Mouse (Mus musculus) large intestine, adult 2 months (tissue): ENCODE data around the gene Smo. TPM values are rescaled to one million over a fixed set of nuclear protein-coding genes. Genes with fewer than 3 reads are reported as not detected.
"Not testable (repeated sequence)": the region's sequence is repeated elsewhere in the genome, so short reads cannot be mapped to it uniquely, and the experiment has no call there.

Source experiments
- DNase-seq: peaks from one replicate; pipeline ENCODE4 v3.0.0-alpha.2; 2012; ENCODE audit warnings: low read depth, low spot score
- WGBS: fragments of 180-500 bp; shearing (Covaris S2); methylation state at CpG from one replicate; pipeline ENCODE4 v1.1.7; 2018; 5-methylcytosine and 5-hydroxymethylcytosine counted together
- polyA plus RNA-seq: library from polyadenylated mRNA; depleted of rRNA; stranded (reverse); fragments of >200 nt; gene quantifications from 2 replicates; pipeline ENCODE4 v1.2.3, GENCODE M21; 2012

The Smo gene
- polyA plus RNA-seq, 1 experiment = 10.8 TPM

GRCm38 (mm10) chr6:29721890-29722289, 13.4 kb upstream of the Smo start:
- 65% methylated on average over 2 of the region's 2 CpGs for WGBS
- no peak for DNase-seq

DNA sequence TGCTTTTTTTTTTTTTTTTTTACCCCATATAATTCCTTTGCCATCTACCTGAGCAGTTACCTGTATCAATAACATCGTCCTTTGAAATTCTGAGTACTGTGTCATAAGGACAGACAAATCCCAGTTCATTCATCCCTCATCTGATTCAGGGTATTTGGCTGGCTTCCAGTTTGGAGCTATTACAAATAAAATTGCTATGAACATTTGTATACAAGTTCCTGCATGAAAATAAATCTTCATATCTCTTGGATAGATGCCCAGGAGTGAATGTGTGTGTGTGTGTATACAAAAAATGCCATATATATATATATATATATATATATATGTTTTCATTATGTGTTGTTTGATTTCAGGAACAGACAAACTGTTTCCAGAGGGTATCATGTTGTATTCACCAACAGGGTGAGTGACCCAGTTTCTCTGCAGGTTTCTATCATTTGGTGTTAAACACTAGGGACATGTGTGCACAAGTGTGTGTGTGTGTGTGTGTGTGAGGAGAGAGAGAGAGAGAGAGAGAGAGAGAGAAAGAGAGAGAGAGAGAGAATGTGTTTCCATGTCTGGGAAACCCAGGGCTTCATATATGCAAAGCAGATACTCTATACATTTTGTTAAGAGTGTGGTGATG, 8.6 kb upstream of the Smo start:
- DNase-seq = no peak
- WGBS = 16% methylated on average over 1 of the region's 1 CpGs

DNA sequence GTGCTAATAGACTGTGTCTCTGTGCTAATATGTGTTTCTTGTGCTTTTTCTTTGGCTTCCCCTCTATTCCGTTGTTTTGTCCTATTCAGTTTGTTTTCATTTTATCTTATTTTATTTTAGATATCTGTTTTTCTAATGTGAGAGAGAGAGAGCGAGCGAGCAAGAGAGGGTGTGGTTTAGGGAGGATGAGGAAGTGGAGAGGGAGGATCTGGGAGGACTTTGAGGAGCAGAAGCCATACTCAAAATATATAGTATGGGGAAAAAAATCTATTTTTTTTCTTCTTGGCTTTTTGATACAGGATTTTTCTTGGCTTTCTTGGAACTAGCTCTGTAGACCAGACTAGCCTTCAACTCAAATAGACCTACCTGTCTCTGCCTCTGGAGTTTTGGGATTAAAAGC, 7.3 kb upstream of the Smo start:
- 68% methylated on average over 3 of the region's 3 CpGs for WGBS
- DNase-seq = no peak

DNA sequence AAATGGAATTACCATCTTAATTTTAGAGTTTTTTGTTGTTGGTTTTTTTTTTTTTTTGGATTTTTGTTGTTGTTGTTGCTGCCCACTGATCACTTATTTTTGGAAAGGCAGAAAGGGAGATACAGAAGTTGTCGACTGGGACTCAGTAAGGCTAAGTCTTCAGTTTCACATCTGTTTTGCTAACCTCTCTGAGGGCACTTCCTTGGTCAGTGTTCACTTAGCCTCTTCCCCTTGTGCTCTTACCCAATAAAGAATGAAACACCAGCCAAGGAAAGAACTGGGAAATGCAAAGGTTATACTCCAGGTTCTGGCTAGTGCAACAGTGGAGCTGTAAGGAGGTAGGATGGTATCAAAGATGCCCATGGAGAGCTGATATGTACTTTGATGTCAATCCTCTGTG, 5.8 kb upstream of the Smo start:
- DNase-seq = no peak
- 75% methylated on average over 1 of the region's 1 CpGs for WGBS

GRCm38 (mm10) chr6:29735689-29736451, 567 bp downstream of the Smo start:
- DNase-seq = no peak
- under 1% methylated on average over 75 of the region's 75 CpGs for WGBS

DNA sequence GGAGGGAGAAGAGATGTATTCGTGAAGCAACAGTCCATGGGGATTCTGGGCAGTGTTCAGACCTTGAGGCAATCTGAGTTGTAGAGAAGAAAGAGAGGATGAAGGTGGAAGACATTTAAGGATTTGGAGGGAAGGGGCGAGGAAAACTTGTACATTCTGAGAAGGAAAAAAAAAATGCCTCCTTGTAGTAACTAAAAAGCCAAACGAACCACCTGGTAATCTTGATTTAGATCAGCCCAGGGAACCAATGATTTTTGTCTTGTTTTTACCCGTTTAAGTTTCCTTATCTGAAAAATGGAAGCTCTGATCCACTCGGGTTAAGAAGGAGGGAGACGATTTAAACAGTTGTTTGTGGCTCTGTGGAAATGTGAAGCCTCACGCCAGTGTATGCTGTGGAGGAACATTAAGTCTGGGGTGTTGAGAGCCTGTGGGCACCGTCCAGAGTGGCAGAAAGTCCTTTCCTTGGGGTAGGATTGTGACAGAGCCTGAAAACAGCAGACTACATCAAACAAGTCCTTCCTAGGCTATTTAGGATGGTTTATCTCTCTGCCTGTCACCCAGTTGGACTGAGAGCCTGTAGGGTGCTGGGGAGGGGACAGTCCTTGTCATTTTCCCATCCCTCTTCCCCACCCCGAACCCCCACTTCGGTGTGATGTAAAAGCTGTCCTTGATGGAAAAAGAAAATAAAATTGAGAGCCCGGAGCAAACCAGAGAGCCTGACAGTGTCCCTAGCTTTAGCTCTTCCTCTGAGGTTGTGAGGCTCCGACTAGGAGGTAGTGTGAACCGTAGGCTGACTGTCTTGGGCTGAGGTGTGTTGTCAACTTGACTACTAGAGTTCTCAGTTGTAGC, 1.5 kb downstream of the Smo start:
- 4% methylated on average over 13 of the region's 13 CpGs for WGBS
- DNase-seq = no peak

DNA sequence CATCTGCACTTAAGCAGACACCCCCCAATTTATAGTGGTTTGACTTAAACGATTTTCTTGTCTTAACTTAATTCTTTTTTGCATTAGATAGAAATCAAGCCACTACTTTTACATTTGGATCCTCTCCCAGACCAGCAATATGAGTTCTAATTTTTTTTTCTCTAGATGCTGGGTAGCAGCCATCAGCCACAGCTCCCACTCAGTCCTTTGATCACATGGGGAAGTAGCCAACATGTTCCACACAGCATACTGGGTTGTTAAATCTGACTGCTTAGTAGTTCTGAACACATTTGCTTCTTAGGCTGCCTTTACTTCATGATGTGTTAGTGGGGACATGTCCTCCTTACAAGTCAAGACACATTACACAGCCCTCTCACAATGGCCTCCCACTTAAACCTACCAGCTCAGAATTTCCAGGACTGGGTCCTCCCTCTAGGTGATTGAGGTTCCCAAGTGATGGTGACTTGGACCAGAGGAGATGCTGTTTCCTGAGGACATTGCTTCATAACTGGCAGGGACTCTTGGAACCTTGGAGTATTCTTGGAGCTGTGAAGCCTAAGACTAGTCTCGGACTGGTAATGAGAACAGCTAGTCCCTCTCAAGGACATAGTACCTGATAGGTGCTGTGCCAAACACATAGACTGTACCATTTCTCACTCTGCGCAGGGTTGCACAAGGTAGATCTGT, 16.3 kb downstream of the Smo start:
- DNase-seq = no peak

DNA sequence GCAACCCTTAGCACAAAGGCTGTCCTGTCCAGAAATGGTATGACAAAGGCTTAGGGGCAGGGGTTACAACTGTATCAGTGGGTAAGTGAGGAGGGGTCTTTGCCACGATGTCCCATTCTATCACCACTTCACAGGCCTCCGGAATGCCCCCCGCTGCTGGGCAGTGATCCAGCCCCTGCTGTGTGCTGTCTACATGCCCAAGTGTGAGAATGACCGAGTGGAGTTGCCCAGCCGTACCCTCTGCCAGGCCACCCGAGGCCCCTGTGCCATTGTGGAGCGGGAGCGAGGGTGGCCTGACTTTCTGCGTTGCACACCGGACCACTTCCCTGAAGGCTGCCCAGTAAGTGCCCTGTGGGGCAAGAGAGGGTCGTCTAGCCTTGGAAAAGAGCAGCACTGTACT, 18.0 kb downstream of the Smo start:
- 91% methylated on average over 11 of the region's 11 CpGs for WGBS
- DNase-seq = no peak

More for the DNA sequence above, 16.3 kb downstream of the Smo start:
- WGBS = 82% methylated on average over 3 of the region's 3 CpGs

- 83% methylated on average over 5 of the region's 5 CpGs for WGBS
These were observed 20.7 kb downstream of the Smo start for GRCm38 (mm10) chr6:29756001-29756400.

DNA sequence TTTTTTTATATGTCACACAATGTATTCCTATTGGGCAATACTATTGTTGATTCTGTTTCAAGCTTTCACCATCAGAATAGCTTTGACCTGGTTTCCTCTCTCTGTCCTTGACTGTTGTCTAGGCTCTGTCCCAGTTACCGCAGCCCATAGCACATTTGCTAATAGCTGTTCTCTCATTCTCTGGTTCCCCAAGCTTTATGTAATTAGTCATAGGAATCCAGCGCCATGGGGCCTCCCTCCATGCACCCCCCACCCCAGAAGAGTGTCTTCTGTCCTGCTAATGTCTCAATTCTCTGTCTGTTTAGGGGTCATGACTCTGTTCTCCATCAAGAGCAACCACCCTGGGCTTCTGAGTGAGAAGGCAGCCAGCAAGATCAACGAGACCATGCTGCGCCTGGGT, 21.2 kb downstream of the Smo start:
- WGBS = 90% methylated on average over 4 of the region's 4 CpGs
- DNase-seq = no peak

More at GRCm38 (mm10) chr6:29756001-29756400, 20.7 kb downstream of the Smo start:
- no peak for DNase-seq

DNA sequence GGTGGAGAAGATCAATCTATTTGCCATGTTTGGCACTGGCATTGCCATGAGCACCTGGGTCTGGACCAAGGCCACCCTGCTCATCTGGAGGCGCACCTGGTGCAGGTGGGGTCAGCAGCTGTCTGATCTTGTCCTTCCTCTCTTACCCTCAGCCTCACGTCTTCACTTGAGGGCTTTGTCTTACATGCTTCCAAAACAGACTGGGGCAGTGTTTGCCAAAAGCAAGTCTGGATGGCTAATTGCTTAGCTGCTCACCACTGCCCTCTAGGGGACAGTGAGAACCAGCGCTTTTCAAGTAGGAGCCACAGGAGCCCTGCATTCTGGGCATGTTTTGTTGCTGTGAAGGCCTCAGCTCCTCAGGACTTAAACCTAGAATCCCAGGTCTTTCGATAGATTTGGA, 23.1 kb downstream of the Smo start:
- DNase-seq = peak; percentile 60
- 35% methylated on average over 4 of the region's 4 CpGs for WGBS

- DNase-seq = no peak
- 84% methylated on average over 13 of the region's 13 CpGs for WGBS
These were observed 23.8 kb downstream of the Smo start for GRCm38 (mm10) chr6:29759012-29759679.

- 90% methylated on average over 2 of the region's 2 CpGs for WGBS
- DNase-seq = not testable (repeated sequence)
These were observed 25.1 kb downstream of the Smo start for GRCm38 (mm10) chr6:29760397-29760796.

GRCm38 (mm10) chr6:29761282-29761681, 26.0 kb downstream of the Smo start:
- 93% methylated on average over 4 of the region's 4 CpGs for WGBS
- no peak for DNase-seq

- 59% methylated on average over 4 of the region's 4 CpGs for WGBS
- no peak for DNase-seq
These were observed 27.2 kb downstream of the Smo start for GRCm38 (mm10) chr6:29762524-29762923.

DNA sequence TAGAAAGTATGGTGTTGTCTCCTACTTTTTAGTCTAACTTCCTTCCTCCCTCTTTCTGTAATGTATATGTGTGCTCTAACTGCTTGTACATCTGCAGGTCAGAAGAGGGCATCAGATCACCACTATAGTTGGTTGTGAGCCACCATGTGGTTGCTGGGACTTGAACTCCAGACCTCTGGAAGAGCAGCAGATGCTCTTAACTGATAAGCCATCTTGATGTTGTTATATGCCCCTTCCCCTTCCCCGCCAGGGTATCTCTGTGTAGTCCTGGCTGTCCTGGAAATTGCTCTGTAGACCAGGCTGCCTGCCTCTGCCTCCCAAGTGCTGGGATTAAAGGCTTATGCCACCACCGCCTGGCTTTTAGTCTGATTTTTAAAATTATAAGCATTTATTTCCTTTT, 31.6 kb downstream of the Smo start:
- DNase-seq = no peak
- 84% methylated on average over 2 of the region's 2 CpGs for WGBS

DNA sequence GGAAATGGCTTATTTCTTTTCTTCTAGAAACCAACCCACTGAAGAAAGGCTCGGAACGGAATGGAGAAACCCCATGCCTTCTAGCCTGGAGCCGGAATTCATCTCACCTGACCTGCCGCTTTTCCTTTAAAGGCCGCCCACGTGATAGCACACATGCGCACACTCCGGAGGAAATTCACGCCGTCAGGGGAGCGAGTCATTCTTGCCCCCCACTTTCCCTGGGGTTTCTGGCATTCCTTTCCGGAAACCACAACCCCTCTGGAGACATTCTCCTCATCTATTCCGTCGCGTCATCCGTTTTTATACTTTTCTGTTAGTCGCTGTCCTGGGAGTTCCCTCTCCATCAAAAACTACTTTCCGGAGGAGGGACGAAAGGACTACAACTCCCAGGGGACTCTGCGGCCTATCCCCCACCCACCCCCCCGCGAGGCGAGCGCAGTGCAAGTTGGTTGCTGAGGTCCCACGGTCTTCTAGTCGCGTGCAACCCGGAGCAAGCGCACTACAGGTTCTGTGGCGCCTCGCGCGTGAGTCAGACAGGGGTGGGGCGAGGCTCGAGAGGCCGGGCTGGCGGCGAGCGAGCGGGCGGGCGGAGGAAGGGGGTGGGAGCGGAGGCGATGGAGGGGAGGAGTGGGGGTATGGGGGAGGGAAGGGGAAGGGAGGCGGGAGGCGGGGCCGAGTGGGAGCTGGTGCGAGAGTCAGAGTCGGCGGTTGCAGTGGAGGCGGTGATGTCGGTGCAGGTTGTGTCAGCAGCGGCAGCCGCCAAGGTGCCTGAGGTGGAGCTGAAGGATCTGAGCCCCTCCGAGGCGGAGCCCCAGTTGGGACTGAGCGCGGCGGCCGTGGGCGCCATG, 32.7 kb downstream of the Smo start, which contains the start of gene Ahcyl2:
Ahcyl2 (plus strand) TSS at position 199 of the 848 bp plus-strand sequence.
- DNase-seq = peak; percentile 77
- under 1% methylated on average over 58 of the region's 61 CpGs for whole genome bisulfite sequencing

DNA sequence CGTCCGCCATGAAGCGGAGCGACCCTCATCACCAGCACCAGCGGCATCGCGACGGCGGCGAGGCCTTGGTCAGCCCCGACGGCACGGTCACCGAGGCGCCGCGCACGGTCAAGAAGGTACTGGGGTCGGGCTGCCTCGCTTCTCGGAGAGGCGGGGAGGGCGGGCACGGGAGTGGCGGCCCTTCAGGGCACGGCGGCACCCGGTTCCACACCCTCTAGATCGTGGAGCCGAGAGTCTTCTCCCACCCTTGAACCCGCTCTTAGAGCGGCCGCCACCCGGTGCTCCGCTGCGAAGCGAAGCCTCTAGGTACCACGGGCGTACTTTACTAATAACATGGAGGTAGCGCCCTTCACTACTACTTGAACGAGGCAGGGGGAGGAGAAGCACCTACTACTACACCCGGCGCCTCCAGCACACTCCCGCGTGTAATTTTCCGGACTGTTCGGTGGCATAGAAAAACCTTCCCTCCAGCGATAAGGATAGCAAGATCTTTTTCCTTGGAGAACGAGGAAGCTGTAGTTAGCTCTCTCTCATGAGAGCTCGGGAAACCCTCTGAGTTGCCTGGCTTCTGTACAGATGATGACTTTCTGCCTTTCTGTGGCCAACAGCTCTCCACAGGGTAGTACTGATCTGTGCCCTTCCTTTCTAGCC, 33.6 kb downstream of the Smo start:
- WGBS = under 1% methylated on average over 49 of the region's 50 CpGs
- DNase-seq = peak; percentile 29
